Comparison of ENCODE assay signal across 22 mouse cellular contexts in the genomic region with DNA sequence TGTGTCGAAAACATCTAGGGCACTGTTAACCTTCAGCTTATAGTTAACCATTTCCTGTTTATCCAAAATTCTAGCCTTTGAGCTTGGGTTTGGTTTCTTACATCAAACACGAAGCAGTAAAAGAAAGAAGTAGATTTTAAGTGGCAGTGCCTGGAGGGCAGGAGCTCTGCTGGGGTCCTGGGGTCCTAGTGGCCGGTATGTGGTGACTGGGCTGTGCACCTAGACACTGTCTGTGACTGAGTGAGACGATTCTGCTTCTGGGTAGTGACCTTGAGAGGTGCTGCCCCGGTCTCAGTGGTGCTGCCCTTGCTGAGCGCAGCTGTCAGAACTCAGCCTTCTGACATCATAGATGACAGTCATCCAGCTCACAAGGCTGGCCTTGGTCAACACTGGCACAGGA.
DNase-seq lines count a peak whose midpoint lies in the region; ATAC-seq and TF ChIP-seq lines count a peak whose summit lies in the region.
"Had no signal": no experiment of that assay in that cellular context is flagged by ENCODE, and none has a peak within 500 bp of the region (broad histone marks: within the 10 kb centered on the region; RNA-seq: fewer than 3 reads in every experiment).

No protein-coding gene starts in this region.

- peaks cover 5% of the 10 kb centered on the region; the same call in 1 of the 2 replicates for H3K4me1 ChIP-seq in spleen, adult 2 months (ENCODE audit: control insufficient read depth, insufficient read depth, insufficient read length)
- H3K4me1 ChIP-seq: liver, embryonic 12.5 days had no signal

- peaks cover 9% of the 10 kb centered on the region for H3K36me3 ChIP-seq in spleen, adult 2 months (ENCODE audit: control insufficient read depth, insufficient read depth, low read length)
- H3K36me3 ChIP-seq: forebrain, embryonic 15.5 days had no signal

- H3K4me3 ChIP-seq in spleen, adult 2 months (ENCODE audit: extremely low read depth, insufficient read depth, insufficient read length), result no peak overlapping the region
- H3K4me3 ChIP-seq: forebrain, embryonic 15.5 days; hindbrain, embryonic 10.5 days; layer of hippocampus, adult 2 months; liver, embryonic 12.5 days; midbrain, embryonic 15.5 days; myocyte had no signal

- intact Hi-C loops in left cerebral cortex, postnatal 10 days (cut with DNase I), result no loop called here

- no peak for TF ChIP-seq POLR2A in spleen, adult 2 months (IDR thresholded peaks at IDR 0.05; ENCODE audit: low read depth, low read length)

- ATAC-seq in activated CD4-positive, CD25-positive, alpha-beta regulatory T cell, adult 4 months, result peak; percentile 83
- ATAC-seq: forebrain, embryonic 15.5 days; hindbrain, postnatal 0 days; liver, embryonic 12.5 days; midbrain, embryonic 15.5 days; Patski had no signal

- WGBS in spleen, adult 2 months, result 65% methylated on average over 6 of the region's 6 CpGs

- H3K27ac ChIP-seq in spleen, adult 2 months (ENCODE audit: insufficient read depth, low read length), result peak overlapping the region; percentile 82
- H3K27ac ChIP-seq: forebrain, embryonic 15.5 days; hindbrain, embryonic 10.5 days; hindbrain, postnatal 0 days; layer of hippocampus, adult 2 months; liver, embryonic 12.5 days; midbrain, embryonic 15.5 days had no signal

- no peaks in the 10 kb centered on the region for H3K27me3 ChIP-seq in spleen, adult 2 months (ENCODE audit: control insufficient read depth, insufficient read depth, low read length)
- H3K27me3 ChIP-seq: forebrain, embryonic 15.5 days; liver, embryonic 12.5 days; midbrain, embryonic 15.5 days; Patski had no signal

- peak in 1 of 2 experiments; percentile 11 for DNase-seq in spleen, adult 2 months (ENCODE audit: low read depth in 1 of 2, low spot score in 2 of 2)
- no peak for DNase-seq in spleen, postnatal 10 days (ENCODE audit: low spot score in 2 of 2)
- DNase-seq in CD4-positive, CD25-positive, alpha-beta regulatory T cell, adult 2 months (ENCODE audit: low read depth, low spot score), result peak; percentile 55
- peak; percentile 65 for DNase-seq in induced T-regulatory cell, adult 2 months (ENCODE audit: low read depth)
- DNase-seq in left cerebral cortex, postnatal 10 days (ENCODE audit: extremely low spot score in 1 of 2, low spot score in 2 of 2), result no peak
- no peak for DNase-seq in right cerebral cortex, adult 18-20 months
- DNase-seq: B cell, adult 2 months; cerebellum, adult 11-12 months; cerebellum, postnatal 25 days; gastrocnemius, postnatal 25 days; kidney, adult 18-20 months; lung, adult 2 months; retina, postnatal 1 day had no signal

- no peak for TF ChIP-seq CTCF in spleen, adult 2 months (IDR thresholded peaks at IDR 0.05; ENCODE audit: extremely low read depth, insufficient read depth, insufficient read length, insufficient replicate concordance)

Comparison
In these comparisons a context has a peak if more than half of its experiments do, and no peak if none do; other contexts are left out.
1. DNase-seq: peak in CD4-positive, CD25-positive, alpha-beta regulatory T cell, adult 2 months (single experiment) and induced T-regulatory cell, adult 2 months (single experiment); none in spleen, postnatal 10 days (0 of 2), left cerebral cortex, postnatal 10 days (0 of 2) and right cerebral cortex, adult 18-20 months (single experiment).